Mouse (Mus musculus) layer of hippocampus, adult 2 months (tissue): ENCODE measurements at regions not wholly inside any gene's neighbourhood (a gene's known extent, or its start where the extent isn't known, plus 50 kb on each side); places are given as distances from the start of the nearest gene placed in this dataset.

Experiments used
- DNase-seq, 2 experiments: peaks; one replicate each; pipeline ENCODE4 v3.0.0; 2022; ENCODE audit warnings: low spot score in 2 of 2
- H3K27ac ChIP-seq: fragments of 200-600 bp; 2 replicates; pipeline ENCODE4 v1.8.1; 2022
- H3K4me3 ChIP-seq: fragments of 200-600 bp; 2 replicates; pipeline ENCODE4 v1.8.1; 2022; ENCODE audit warnings: mild to moderate bottlenecking
- CTCF ChIP-seq: fragments of 200-600 bp; conservative IDR thresholded peaks from 2 replicates; pipeline ENCODE4 v1.8.1; 2022; ENCODE audit warnings: antibody characterized with exemption, mild to moderate bottlenecking, moderate library complexity

GRCm38 (mm10) chr11:37936439-37937134 lies 700.8 kb upstream of the Tenm2 start:
- no peak overlapping the region for H3K27ac ChIP-seq
- DNase-seq = no peak
- no peak for TF ChIP-seq CTCF
- no peak overlapping the region for H3K4me3 ChIP-seq

GRCm38 (mm10) chr11:37913161-37913560 lies 677.4 kb upstream of the Tenm2 start:
- no peak for TF ChIP-seq CTCF
- Histone ChIP-seq H3K27ac (no peak overlapping the region), H3K4me3 (no peak overlapping the region)
- no peak for DNase-seq

- Histone ChIP-seq H3K4me3 (no peak overlapping the region), H3K27ac (no peak overlapping the region)
- TF ChIP-seq CTCF = no peak
- no peak for DNase-seq
Observed at GRCm38 (mm10) chr11:37904991-37905390, 669.2 kb upstream of the Tenm2 start.

- no peak overlapping the region for H3K4me3 ChIP-seq
- no peak for DNase-seq
- no peak for TF ChIP-seq CTCF
- H3K27ac ChIP-seq = no peak overlapping the region
Observed at GRCm38 (mm10) chr11:37897713-37898112, 661.9 kb upstream of the Tenm2 start.

GRCm38 (mm10) chr11:37882717-37883116 lies 647.0 kb upstream of the Tenm2 start:
- no peak overlapping the region for H3K4me3 ChIP-seq
- no peak for DNase-seq
- H3K27ac ChIP-seq = no peak overlapping the region
- TF ChIP-seq CTCF = no peak

- no peak for DNase-seq
- TF ChIP-seq CTCF = no peak
- no peak overlapping the region for H3K4me3 ChIP-seq
- H3K27ac ChIP-seq = no peak overlapping the region
Observed at GRCm38 (mm10) chr11:37837301-37837700, 601.5 kb upstream of the Tenm2 start.

- Histone ChIP-seq H3K4me3 (no peak overlapping the region), H3K27ac (no peak overlapping the region)
- DNase-seq = no peak
- no peak for TF ChIP-seq CTCF
Observed at GRCm38 (mm10) chr11:37830975-37831374, 595.2 kb upstream of the Tenm2 start.

GRCm38 (mm10) chr11:37806761-37807160 lies 571.0 kb upstream of the Tenm2 start:
- no peak for DNase-seq
- no peak overlapping the region for H3K4me3 ChIP-seq
- H3K27ac ChIP-seq = no peak overlapping the region
- TF ChIP-seq CTCF = no peak

DNA sequence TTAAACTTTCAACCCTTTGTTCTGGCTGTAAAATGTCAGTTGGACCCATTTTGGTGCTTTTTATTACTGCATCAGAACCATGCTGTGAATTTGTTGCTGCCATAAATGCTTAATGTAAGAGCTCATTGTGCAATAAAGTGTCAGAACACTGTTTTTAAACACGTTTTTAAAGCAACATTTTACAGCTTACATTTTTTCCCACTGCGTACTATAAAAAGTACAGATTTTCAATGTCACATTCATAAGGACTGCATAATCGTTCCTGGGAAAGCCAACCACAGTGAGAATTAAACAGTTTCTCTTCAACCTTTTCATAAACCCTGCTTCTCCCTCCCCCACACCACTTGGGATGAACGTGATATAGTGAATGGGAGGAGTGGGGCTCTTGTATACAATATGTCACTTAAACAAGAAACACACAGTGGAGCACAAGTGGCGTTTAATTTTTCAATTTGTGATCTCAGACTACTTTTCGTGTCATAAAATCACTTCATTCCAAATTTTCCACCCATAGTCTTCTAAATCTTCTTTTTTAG lies 563.1 kb upstream of the Tenm2 start:
- no peak for DNase-seq
- no peak overlapping the region for H3K4me3 ChIP-seq
- no peak for TF ChIP-seq CTCF
- H3K27ac ChIP-seq = no peak overlapping the region

GRCm38 (mm10) chr11:37772481-37773089 lies 536.8 kb upstream of the Tenm2 start:
- Histone ChIP-seq H3K27ac (no peak overlapping the region), H3K4me3 (no peak overlapping the region)
- no peak for TF ChIP-seq CTCF

GRCm38 (mm10) chr11:37770881-37771280 lies 535.1 kb upstream of the Tenm2 start:
- Histone ChIP-seq H3K27ac (no peak overlapping the region), H3K4me3 (no peak overlapping the region)
- TF ChIP-seq CTCF = no peak
- no peak for DNase-seq

More at GRCm38 (mm10) chr11:37772481-37773089, 536.8 kb upstream of the Tenm2 start:
- DNase-seq = no peak

DNA sequence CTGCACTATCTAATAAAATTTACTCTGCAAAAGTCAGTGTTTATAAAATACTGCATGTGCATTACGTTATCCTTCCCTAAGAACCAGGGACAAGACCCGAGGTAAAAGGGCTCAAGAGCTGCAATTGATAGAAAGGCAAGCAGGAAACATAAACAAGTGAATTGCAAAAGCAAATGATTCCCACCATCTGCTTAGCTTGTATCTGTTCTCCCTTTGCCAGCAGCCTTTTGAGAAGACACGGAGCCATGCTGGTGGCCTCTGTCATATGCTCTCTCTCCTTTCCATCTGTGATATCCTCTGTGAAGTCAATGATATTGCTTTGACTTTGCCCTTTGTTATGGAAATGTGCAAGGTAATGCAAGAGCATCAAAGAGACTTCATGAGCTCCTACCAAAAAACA lies 532.4 kb upstream of the Tenm2 start:
- no peak for TF ChIP-seq CTCF
- Histone ChIP-seq H3K4me3 (no peak overlapping the region), H3K27ac (no peak overlapping the region)
- no peak for DNase-seq

DNA sequence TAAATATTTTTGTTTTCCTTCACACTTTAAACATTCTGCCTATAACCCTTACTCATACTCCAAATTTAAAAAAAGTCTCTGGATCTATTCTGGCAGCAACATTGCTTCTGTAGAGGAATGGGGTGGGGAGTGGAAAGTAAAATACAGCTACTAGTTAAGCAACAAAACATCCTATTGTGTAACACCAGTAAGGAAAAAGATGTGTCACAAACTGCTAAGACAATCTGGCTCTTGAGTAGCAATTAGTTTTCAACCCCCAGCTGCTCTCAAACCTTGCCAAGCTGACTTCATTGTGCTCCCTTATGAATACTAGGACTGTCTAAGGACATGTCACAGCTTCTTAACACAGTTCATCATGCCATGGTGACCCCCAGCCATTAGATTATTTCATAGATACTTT lies 500.2 kb upstream of the Tenm2 start:
- TF ChIP-seq CTCF = no peak
- no peak overlapping the region for H3K27ac ChIP-seq
- DNase-seq = no peak
- no peak overlapping the region for H3K4me3 ChIP-seq

DNA sequence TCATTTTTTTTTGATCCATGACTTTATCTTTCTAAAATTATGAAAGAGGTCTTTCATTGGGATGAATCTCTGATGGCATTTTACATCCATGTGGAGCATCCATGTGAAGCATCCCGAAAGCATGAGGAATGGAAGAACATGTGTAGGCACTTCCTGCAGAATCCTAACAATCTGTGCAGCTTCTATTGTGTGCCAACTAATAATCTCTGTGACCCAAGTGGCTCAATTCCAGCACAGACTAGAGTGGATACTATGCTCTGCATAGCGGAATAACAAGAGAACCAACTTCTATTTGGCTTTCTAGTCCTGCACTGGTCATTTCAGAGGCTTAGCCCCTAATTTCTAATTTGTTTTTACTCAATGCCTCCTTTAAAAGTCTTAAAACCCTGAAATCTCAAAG lies 499.7 kb upstream of the Tenm2 start:
- Histone ChIP-seq H3K27ac (no peak overlapping the region), H3K4me3 (no peak overlapping the region)
- DNase-seq = no peak
- TF ChIP-seq CTCF = no peak
